Comparison of ENCODE assay signal across 30 mouse cellular contexts in genomic region chr7:75500164-75500563, GRCm38 (mm10). TPM values are rescaled to one million over a fixed set of nuclear protein-coding genes. Genes with fewer than 3 reads are reported as not detected.
DNase-seq lines count a peak whose midpoint lies in the region; ATAC-seq and TF ChIP-seq lines count a peak whose summit lies in the region.
"Had no signal": no experiment of that assay in that cellular context is flagged by ENCODE, and none has a peak within 500 bp of the region (broad histone marks: within the 10 kb centered on the region; RNA-seq: fewer than 3 reads in every experiment).

No protein-coding gene starts in this region.

- peaks cover 3% of the 10 kb centered on the region; the same call in 1 of the 2 replicates for H3K79me2 ChIP-seq in heart, adult 2 months (replicated peaks; ENCODE audit: control insufficient read depth, insufficient read depth, low read length)
- peaks cover 29% of the 10 kb centered on the region; the same call in 1 of the 2 replicates for H3K79me2 ChIP-seq in liver, adult 2 months (ENCODE audit: control insufficient read depth, insufficient read depth, low read length)

- H3K9me3 ChIP-seq in heart, embryonic 16.5 days (replicated peaks; ENCODE audit: control insufficient read depth, low read length): no peaks in the 10 kb centered on the region
- no peaks in the 10 kb centered on the region for H3K9me3 ChIP-seq in liver, embryonic 11.5 days (ENCODE audit: control insufficient read depth, low read length)
- no peaks in the 10 kb centered on the region for H3K9me3 ChIP-seq in midbrain, embryonic 11.5 days (ENCODE audit: control insufficient read depth, low read length)
- H3K9me3 ChIP-seq: embryonic facial prominence, embryonic 13.5 days; forebrain, embryonic 10.5 days; limb, embryonic 12.5 days; liver, embryonic 13.5 days; midbrain, embryonic 15.5 days; neural tube, embryonic 15.5 days had no signal

- peaks cover 20% of the 10 kb centered on the region for H3K4me1 ChIP-seq in heart, adult 2 months (ENCODE audit: control insufficient read depth, insufficient read depth, low read length)
- peaks cover 49% of the 10 kb centered on the region for H3K4me1 ChIP-seq in heart, embryonic 16.5 days (ENCODE audit: control insufficient read depth, insufficient read depth, low read length)
- peaks cover 32% of the 10 kb centered on the region for H3K4me1 ChIP-seq in liver, adult 2 months (ENCODE audit: control insufficient read depth, insufficient read depth, low read length)
- H3K4me1 ChIP-seq in liver, embryonic 11.5 days (replicated peaks; ENCODE audit: control insufficient read depth, insufficient read depth, low read length): 0 out of 2 replicates have a peak, but pooled peaks cover 4% of the 10 kb centered on the region
- no peaks in the 10 kb centered on the region for H3K4me1 ChIP-seq in midbrain, embryonic 11.5 days (ENCODE audit: control insufficient read depth, insufficient read depth, low read length)
- H3K4me1 ChIP-seq: midbrain, embryonic 15.5 days; neural tube, embryonic 15.5 days had no signal

- no peak overlapping the region for H3K4me2 ChIP-seq in heart, embryonic 16.5 days (ENCODE audit: low read depth, low read length)
- H3K4me2 ChIP-seq in liver, embryonic 11.5 days: no peak overlapping the region
- no peak overlapping the region for H3K4me2 ChIP-seq in midbrain, embryonic 11.5 days
- H3K4me2 ChIP-seq: embryonic facial prominence, embryonic 13.5 days; limb, embryonic 12.5 days; liver, embryonic 13.5 days; midbrain, embryonic 15.5 days; neural tube, embryonic 15.5 days had no signal

- peak; percentile 49; the same call in 1 of the 2 replicates for ATAC-seq in heart, embryonic 16.5 days (replicated peaks; ENCODE audit: extremely low read depth, insufficient read depth, low FRiP score)
- ATAC-seq in liver, embryonic 11.5 days (replicated peaks; ENCODE audit: low FRiP score): no peak
- ATAC-seq in midbrain, embryonic 11.5 days (ENCODE audit: low FRiP score): no peak
- ATAC-seq: forebrain, embryonic 16.5 days; hindbrain, embryonic 16.5 days; midbrain, embryonic 15.5 days; Patski had no signal

- no peak for TF ChIP-seq POLR2A in heart, adult 2 months (IDR thresholded peaks at IDR 0.05; ENCODE audit: insufficient read depth, low read depth, low read length)
- no peak for TF ChIP-seq POLR2A in liver, adult 2 months (IDR thresholded peaks at IDR 0.05; ENCODE audit: extremely low read depth, insufficient read depth, low read length)

- no peak overlapping the region for H3K4me3 ChIP-seq in heart, adult 2 months
- no peak overlapping the region for H3K4me3 ChIP-seq in heart, embryonic 16.5 days (ENCODE audit: low read length)
- no peak overlapping the region for H3K4me3 ChIP-seq in liver, adult 2 months (ENCODE audit: insufficient read depth, low read depth, low read length)
- H3K4me3 ChIP-seq in liver, embryonic 11.5 days (ENCODE audit: low read depth, low read length): no peak overlapping the region
- H3K4me3 ChIP-seq in midbrain, embryonic 11.5 days (ENCODE audit: low read depth, low read length): no peak overlapping the region
- H3K4me3 ChIP-seq: embryonic facial prominence, embryonic 13.5 days; forebrain, embryonic 10.5 days; gastrocnemius, adult 2 months; layer of hippocampus, adult 2 months; left cerebral cortex, adult 2 months; limb, embryonic 12.5 days; liver, embryonic 13.5 days; midbrain, embryonic 15.5 days; neural tube, embryonic 15.5 days had no signal

- peak overlapping the region; percentile 34 for H3K27ac ChIP-seq in heart, adult 2 months
- H3K27ac ChIP-seq in heart, embryonic 16.5 days (ENCODE audit: low read length): peak overlapping the region; percentile 38
- H3K27ac ChIP-seq in liver, adult 2 months (replicated peaks; ENCODE audit: insufficient read depth, low read depth, low read length): peak overlapping the region; percentile 61
- H3K27ac ChIP-seq in liver, embryonic 11.5 days (ENCODE audit: low read depth, low read length): no peak overlapping the region
- no peak overlapping the region for H3K27ac ChIP-seq in midbrain, embryonic 11.5 days (ENCODE audit: low read depth, low read length)
- H3K27ac ChIP-seq: embryonic facial prominence, embryonic 13.5 days; forebrain, embryonic 10.5 days; gastrocnemius, adult 2 months; layer of hippocampus, adult 2 months; left cerebral cortex, adult 2 months; limb, embryonic 12.5 days; liver, embryonic 13.5 days; macrophage; midbrain, embryonic 15.5 days; neural tube, embryonic 15.5 days had no signal

- WGBS in heart, adult 2 months: 71% methylated on average over 4 of the region's 4 CpGs
- whole genome bisulfite sequencing in heart, embryonic 16.5 days: 52% methylated on average over 4 of the region's 4 CpGs
- 79% methylated on average over 4 of the region's 4 CpGs for WGBS in liver, adult 2 months
- 89% methylated on average over 4 of the region's 4 CpGs for WGBS in liver, embryonic 11.5 days
- 96% methylated on average over 4 of the region's 4 CpGs for WGBS in midbrain, embryonic 11.5 days

- H3K36me3 ChIP-seq in heart, adult 2 months (ENCODE audit: control insufficient read depth, insufficient read depth, low read length): peaks cover 31% of the 10 kb centered on the region
- 0 out of 2 replicates have a peak, but pooled peaks cover 2% of the 10 kb centered on the region for H3K36me3 ChIP-seq in heart, embryonic 16.5 days (ENCODE audit: control insufficient read depth, insufficient read depth)
- no peaks in the 10 kb centered on the region for H3K36me3 ChIP-seq in liver, adult 2 months (ENCODE audit: control insufficient read depth, insufficient read depth, low read length)
- no peaks in the 10 kb centered on the region for H3K36me3 ChIP-seq in liver, embryonic 11.5 days (ENCODE audit: control insufficient read depth, insufficient read depth, low read length)
- H3K36me3 ChIP-seq in midbrain, embryonic 11.5 days (ENCODE audit: control insufficient read depth, insufficient read depth, low read length): no peaks in the 10 kb centered on the region
- H3K36me3 ChIP-seq: embryonic facial prominence, embryonic 13.5 days; forebrain, embryonic 10.5 days; limb, embryonic 12.5 days; liver, embryonic 13.5 days; midbrain, embryonic 15.5 days; neural tube, embryonic 15.5 days had no signal

- intact Hi-C loops in heart, adult 2 months (cut with DNase I): no loop called here
- intact Hi-C loops in heart, postnatal 14 days (cut with DNase I): no loop called here
- intact Hi-C loops in heart, postnatal 36 days (cut with DNase I): no loop called here

- no peak overlapping the region for H3K9ac ChIP-seq in heart, adult 2 months (ENCODE audit: low read depth, low read length)
- no peak overlapping the region for H3K9ac ChIP-seq in heart, embryonic 16.5 days (ENCODE audit: low read length)
- H3K9ac ChIP-seq in liver, adult 2 months (ENCODE audit: low read depth, low read length): no peak overlapping the region
- no peak overlapping the region for H3K9ac ChIP-seq in liver, embryonic 11.5 days (ENCODE audit: low read depth, low read length)
- H3K9ac ChIP-seq in midbrain, embryonic 11.5 days (ENCODE audit: low read length): no peak overlapping the region
- H3K9ac ChIP-seq: embryonic facial prominence, embryonic 13.5 days; limb, embryonic 12.5 days; liver, embryonic 13.5 days; midbrain, embryonic 15.5 days; neural tube, embryonic 15.5 days had no signal

- no peak for TF ChIP-seq EP300 in heart, adult 2 months (IDR thresholded peaks at IDR 0.05; ENCODE audit: insufficient read depth, low read depth, low read length)

- DNase-seq in heart, adult 2 months: no peak
- no peak for DNase-seq in heart, postnatal 14 days
- DNase-seq in heart, postnatal 36 days: no peak
- no peak for DNase-seq in liver, adult 2 months (ENCODE audit: extremely low read depth, low read depth, low spot score)
- no peak for DNase-seq in liver, embryonic 11.5 days (ENCODE audit: low spot score)
- no peak for DNase-seq in midbrain, embryonic 11.5 days (ENCODE audit: low spot score, missing footprints)
- DNase-seq: adrenal gland, postnatal 10 days; cerebellum, adult 11 months; cerebellum, adult 9-11 months; gastrocnemius, adult 2 months; gastrocnemius, postnatal 36 days; kidney, adult 8-10 months; kidney, postnatal 25 days; liver, embryonic 13.5 days; lung, adult 2 months; lung, postnatal 10 days; retina, postnatal 1 day; right cerebral cortex, postnatal 14 days had no signal

- no peaks in the 10 kb centered on the region for H3K27me3 ChIP-seq in heart, adult 2 months (ENCODE audit: control insufficient read depth, insufficient read depth, low read length)
- no peaks in the 10 kb centered on the region for H3K27me3 ChIP-seq in heart, embryonic 16.5 days (ENCODE audit: control insufficient read depth, insufficient read depth, low read length)
- H3K27me3 ChIP-seq in liver, adult 2 months (ENCODE audit: control insufficient read depth, insufficient read depth, low read length): no peaks in the 10 kb centered on the region
- no peaks in the 10 kb centered on the region for H3K27me3 ChIP-seq in liver, embryonic 11.5 days (replicated peaks; ENCODE audit: control insufficient read depth, insufficient read depth, low read length)
- H3K27me3 ChIP-seq in midbrain, embryonic 11.5 days (ENCODE audit: control insufficient read depth, insufficient read depth, low read length): no peaks in the 10 kb centered on the region
- H3K27me3 ChIP-seq: embryonic facial prominence, embryonic 13.5 days; limb, embryonic 12.5 days; liver, embryonic 13.5 days; midbrain, embryonic 15.5 days; neural tube, embryonic 15.5 days; Patski had no signal

- TF ChIP-seq CTCF in heart, adult 2 months (IDR thresholded peaks at IDR 0.05): no peak
- no peak for TF ChIP-seq CTCF in liver, adult 2 months (IDR thresholded peaks at IDR 0.05; ENCODE audit: low read depth, low read length)

RNA-seq across cellular contexts. Expression of gene Akap13, which starts 44.8 kb away (rescaled TPM):
- 10 to 100 TPM; 64.1 to 72.0 TPM for total RNA-seq in heart, adult 2 months (2021)
- 16.8 and 20.0 TPM in 2 replicates for polyA plus RNA-seq in heart, adult 2 months (2012; rRNA removed)
- 10 to 100 TPM; 76.2 to 80.5 TPM for total RNA-seq in heart, postnatal 14 days (2021)
- polyA plus RNA-seq in heart, embryonic 16.5 days (2015; fragmentation: Nextera tagmentation; extraction: Ambion mirVana): 45.4 and 47.3 TPM in 2 replicates
- 10 to 100 TPM; 73.7 to 88.3 TPM for total RNA-seq in heart, postnatal 36 days (2021)
- total RNA-seq in liver, adult 2 months (2014; rRNA removed): 76.2 and 92.1 TPM in 2 replicates
- polyA plus RNA-seq in liver, adult 2 months (2012; rRNA removed): 7.4 and 8.5 TPM in 2 replicates
- 27.2 and 30.7 TPM in 2 replicates for polyA plus RNA-seq in liver, embryonic 11.5 days (2014; fragmentation: Nextera tagmentation; extraction: Ambion mirVana)
- 24.3 and 27.4 TPM in 2 replicates for polyA plus RNA-seq in midbrain, embryonic 11.5 days (2014; fragmentation: Nextera tagmentation; extraction: Ambion mirVana)

Comparison
In these comparisons a context has a peak if more than half of its experiments do, and no peak if none do; other contexts are left out.
1. H3K27ac ChIP-seq: peak in heart, adult 2 months (single experiment), heart, embryonic 16.5 days (single experiment) and liver, adult 2 months (single experiment); none in liver, embryonic 11.5 days (single experiment) and midbrain, embryonic 11.5 days (single experiment).